Mouse (Mus musculus) MEL (cell line): ENCODE results near the gene Vps9d1.

Experiments used
- CHD2 ChIP-seq: IDR thresholded peaks from 2 replicates; pipeline ENCODE4 v1.6.1; 2011; ENCODE audit warnings: low read length, improper control_type of control experiment
- CTCF ChIP-seq, 3 experiments: IDR thresholded peaks in 2 of 3; conservative IDR thresholded peaks in 1 of 3; 2 replicates each; pipeline ENCODE4 v1.5.1; 2011 to 2012; ENCODE audit warnings: low read length in 3 of 3, low read depth in 2 of 3, mild to moderate bottlenecking in 2 of 3, improper control_type of control experiment in 1 of 3, inconsistent platforms in 1 of 3, mixed read lengths in 1 of 3, moderate library complexity in 1 of 3; ENCODE audit not compliant: control insufficient read depth in 1 of 3, insufficient read depth in 1 of 3, poor library complexity in 1 of 3, severe bottlenecking in 1 of 3
- ELF1 ChIP-seq: IDR thresholded peaks from 2 replicates; pipeline ENCODE4 v1.6.1; 2014; ENCODE audit warnings: low read depth, mild to moderate bottlenecking, inconsistent platforms, low read length, improper control_type of control experiment, moderate library complexity
- EP300 ChIP-seq, 2 experiments: IDR thresholded peaks; 2 replicates each; pipeline ENCODE4 v1.6.1; 2011; ENCODE audit warnings: improper control_type of control experiment in 2 of 2, low read length in 2 of 2, low read depth in 1 of 2, mild to moderate bottlenecking in 1 of 2
- GABPA ChIP-seq: IDR thresholded peaks from 2 replicates; pipeline ENCODE4 v1.6.1; 2012; ENCODE audit warnings: low read depth, mild to moderate bottlenecking, inconsistent platforms, low read length, improper control_type of control experiment, moderate library complexity
- GATA1 ChIP-seq: IDR thresholded peaks from 2 replicates; pipeline ENCODE4 v1.6.1; 2011; ENCODE audit warnings: low read depth, low read length, improper control_type of control experiment
- JUND ChIP-seq: IDR thresholded peaks from 2 replicates; pipeline ENCODE4 v1.6.1; 2011; ENCODE audit warnings: low read depth, mild to moderate bottlenecking, improper control_type of control experiment, low read length
- MYB ChIP-seq: IDR thresholded peaks from 2 replicates; pipeline ENCODE4 v1.6.1; 2011; ENCODE audit warnings: mild to moderate bottlenecking, low read depth, low read length, improper control_type of control experiment
- POLR2A ChIP-seq, 2 experiments: IDR thresholded peaks; 2 replicates each; pipeline ENCODE4 v1.6.1; 2011 to 2012; ENCODE audit warnings: low read length in 2 of 2, mild to moderate bottlenecking in 2 of 2, control low read depth in 1 of 2, improper control_type of control experiment in 1 of 2, low read depth in 1 of 2, moderate library complexity in 1 of 2; ENCODE audit not compliant: control insufficient read depth in 1 of 2, insufficient read depth in 1 of 2, poor library complexity in 1 of 2
- POLR2AphosphoS5 ChIP-seq: IDR thresholded peaks from 2 replicates; pipeline ENCODE4 v1.6.1; 2012; ENCODE audit warnings: low read depth, borderline replicate concordance, mild to moderate bottlenecking, inconsistent platforms, low read length, moderate library complexity, mixed read lengths
- TBP ChIP-seq: IDR thresholded peaks from 2 replicates; pipeline ENCODE4 v1.8.0; 2011; ENCODE audit warnings: low read depth, low read length, improper control_type of control experiment
- TCF12 ChIP-seq: IDR thresholded peaks from 2 replicates; pipeline ENCODE4 v1.6.1; 2014; ENCODE audit warnings: low read depth, mild to moderate bottlenecking, inconsistent platforms, low read length, improper control_type of control experiment, moderate library complexity
- ZC3H11A ChIP-seq: IDR thresholded peaks from 2 replicates; pipeline ENCODE4 v1.6.1; 2012; ENCODE audit warnings: low read depth, mild to moderate bottlenecking, inconsistent platforms, low read length, improper control_type of control experiment
- ZNF384 ChIP-seq: IDR thresholded peaks from 2 replicates; pipeline ENCODE4 v1.6.1; 2012; ENCODE audit warnings: low read depth, mild to moderate bottlenecking, inconsistent platforms, low read length, improper control_type of control experiment

DNA sequence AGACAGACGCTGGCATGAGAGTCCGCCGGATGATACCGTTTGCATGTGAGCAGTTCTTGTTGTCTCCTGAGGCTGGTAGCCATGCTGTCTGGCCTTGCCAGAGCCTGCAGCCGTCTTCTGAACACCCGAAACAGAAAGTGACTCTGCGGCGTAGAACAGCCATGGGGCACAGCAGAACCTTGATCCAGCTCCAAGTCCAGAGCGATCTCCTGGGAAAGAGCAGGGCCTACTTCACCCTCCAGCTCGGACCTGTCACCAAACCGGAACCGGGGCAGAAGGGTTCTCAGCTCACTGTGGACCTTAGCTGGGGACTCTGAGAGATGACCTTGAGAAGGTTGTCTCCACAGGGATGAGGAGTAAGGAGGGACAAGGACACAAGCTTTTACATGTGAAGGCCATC is 20.9 kb upstream of the Vps9d1 start:
- TF ChIP-seq GABPA = no peak
- no peak for TF ChIP-seq POLR2AphosphoS5
- TF ChIP-seq EP300 (IDR thresholded peaks at IDR 0.05; ENCODE audit: low read depth in 1 of 2, low read length in 2 of 2) = no peak
- TF ChIP-seq POLR2A (IDR thresholded peaks at IDR 0.05; ENCODE audit: control insufficient read depth in 1 of 2, insufficient read depth in 1 of 2, low read depth in 1 of 2, low read length in 2 of 2, poor library complexity in 1 of 2) = no peak
- no peak for TF ChIP-seq TCF12
- no peak for TF ChIP-seq ZNF384
- no peak for TF ChIP-seq MYB
- no peak for TF ChIP-seq TBP
- TF ChIP-seq CTCF (IDR thresholded peaks at IDR 0.05 in 2 of 3, conservative IDR thresholded peaks at IDR 0.05 in 1 of 3; ENCODE audit: control insufficient read depth in 1 of 3, insufficient read depth in 1 of 3, low read depth in 2 of 3, low read length in 3 of 3, poor library complexity in 1 of 3, severe bottlenecking in 1 of 3) = no peak
- TF ChIP-seq GATA1 = no peak
- TF ChIP-seq JUND = no peak
- no peak for TF ChIP-seq CHD2
- TF ChIP-seq ELF1 = no peak
- TF ChIP-seq ZC3H11A = no peak
